Mouse (Mus musculus): ENCODE measurements around the gene Elmo1. TPM values are rescaled to one million over a fixed set of nuclear protein-coding genes. Genes with fewer than 3 reads are reported as not detected.

Gene Elmo1
- total and polyA plus RNA-seq, 3 experiments, result 0.16 to 5.3 TPM; not detected in 1

DNA sequence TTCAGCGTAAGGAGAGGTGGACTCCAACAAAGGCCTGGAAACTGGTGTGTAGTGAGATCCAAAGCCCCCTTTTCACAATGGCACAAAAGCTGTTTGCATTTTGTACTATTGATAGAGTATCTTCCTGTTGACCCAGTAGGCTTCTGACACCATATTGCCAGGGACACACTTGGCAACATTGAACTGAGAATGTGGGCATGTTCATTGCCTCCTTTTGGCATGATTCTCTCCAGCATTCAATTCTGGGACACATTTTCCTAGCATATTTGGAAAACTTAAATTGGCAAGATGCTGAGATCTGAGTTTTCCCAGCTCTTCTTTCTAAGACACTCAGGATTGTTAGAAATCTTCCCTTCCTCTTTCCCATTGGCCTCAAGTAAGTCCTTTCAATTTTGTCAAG is 377.0 kb downstream of the Elmo1 start:
- H3K4me1 ChIP-seq (ENCODE audit: insufficient read depth, low read depth, low read length), result no peaks in the 10 kb centered on the region
- no peak for DNase-seq (ENCODE audit: low spot score)
- TF ChIP-seq CTCF (IDR thresholded peaks at IDR 0.05; ENCODE audit: low read depth, low read length), result no peak
- no peak for TF ChIP-seq TAL1 (conservative IDR thresholded peaks at IDR 0.05; ENCODE audit: low read depth, low read length)
- no peak for TF ChIP-seq POLR2AphosphoS5 (IDR thresholded peaks at IDR 0.05; ENCODE audit: insufficient replicate concordance, low read depth, low read length)
- no peak for TF ChIP-seq GATA1 (IDR thresholded peaks at IDR 0.05; ENCODE audit: borderline replicate concordance, low read length)
- H3K9me3 ChIP-seq (replicated peaks), result no peaks in the 10 kb centered on the region
- no peaks in the 10 kb centered on the region for H3K27me3 ChIP-seq (ENCODE audit: insufficient read depth, low read length)
- H3K36me3 ChIP-seq (replicated peaks), result no peaks in the 10 kb centered on the region
- H3K4me3 ChIP-seq (ENCODE audit: low read depth, low read length), result no peak overlapping the region
- ATAC-seq (ENCODE audit: extremely low read depth, insufficient number of reproducible peaks, low FRiP score, poor library complexity, severe bottlenecking), result no peak

DNA sequence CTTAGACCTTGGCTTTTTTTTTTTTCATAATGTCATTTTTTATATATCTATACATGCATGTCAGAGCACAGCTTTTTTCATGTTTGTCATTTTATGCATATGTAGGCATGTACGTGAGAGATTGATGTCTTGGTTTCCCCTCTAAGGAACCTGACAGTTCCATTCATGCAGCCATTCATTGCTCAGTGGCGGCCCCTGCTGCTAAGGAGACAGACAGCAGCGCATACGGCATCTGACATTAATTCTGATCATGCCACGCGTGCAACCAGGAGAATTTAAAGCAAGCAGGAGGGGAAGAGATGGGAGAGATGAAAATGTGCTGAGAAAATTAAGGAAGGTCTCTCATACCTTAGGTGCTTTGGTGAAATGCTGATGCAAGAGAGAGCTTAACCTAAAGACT is 381.3 kb downstream of the Elmo1 start:
- TF ChIP-seq CTCF (IDR thresholded peaks at IDR 0.05; ENCODE audit: low read depth, low read length), result peak; percentile 53; the same call in 1 of the 2 replicates
- no peak for TF ChIP-seq GATA1 (IDR thresholded peaks at IDR 0.05; ENCODE audit: borderline replicate concordance, low read length)
- DNase-seq (ENCODE audit: low spot score), result peak; percentile 2
- Histone ChIP-seq H3K4me1 (ENCODE audit: insufficient read depth, low read depth, low read length) (no peaks in the 10 kb centered on the region), H3K4me3 (ENCODE audit: low read depth, low read length) (no peak overlapping the region), H3K27me3 (ENCODE audit: insufficient read depth, low read length) (no peaks in the 10 kb centered on the region), H3K36me3 (replicated peaks) (no peaks in the 10 kb centered on the region), H3K9me3 (replicated peaks) (no peaks in the 10 kb centered on the region)
- ATAC-seq (ENCODE audit: extremely low read depth, insufficient number of reproducible peaks, low FRiP score, poor library complexity, severe bottlenecking), result no peak

DNA sequence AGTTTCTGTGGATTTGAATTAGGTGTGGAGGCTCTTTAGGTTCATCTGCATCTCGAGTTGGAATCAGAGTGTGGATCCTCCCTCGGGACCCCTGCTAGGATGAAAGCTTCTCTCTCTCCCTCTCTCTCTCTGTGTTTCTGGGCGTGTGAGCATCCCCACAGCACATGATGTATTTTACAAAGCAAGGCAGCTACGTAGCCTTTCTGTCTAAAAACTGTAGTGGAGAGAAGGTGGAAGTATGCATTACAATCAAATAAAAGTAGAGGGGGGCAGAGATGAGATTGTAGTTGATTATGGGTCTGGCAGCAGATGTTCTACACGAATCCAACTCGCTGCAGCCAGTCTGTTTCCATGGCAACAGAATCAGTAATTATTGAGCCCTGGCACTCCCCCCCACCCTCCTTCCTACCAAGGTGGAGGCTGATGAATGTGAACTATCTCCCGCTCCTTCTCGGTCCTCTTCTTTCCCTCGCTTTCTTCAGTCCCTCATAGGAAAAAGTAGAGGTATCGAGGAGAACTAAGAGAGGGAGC is 382.0 kb downstream of the Elmo1 start:
- no peaks in the 10 kb centered on the region for H3K27me3 ChIP-seq (ENCODE audit: insufficient read depth, low read length)
- no peak for ATAC-seq (ENCODE audit: extremely low read depth, insufficient number of reproducible peaks, low FRiP score, poor library complexity, severe bottlenecking)
- no peak for TF ChIP-seq GATA1 (IDR thresholded peaks at IDR 0.05; ENCODE audit: borderline replicate concordance, low read length)
- no peak for TF ChIP-seq GATA2 (IDR thresholded peaks at IDR 0.05; ENCODE audit: borderline replicate concordance, low read depth, low read length)
- no peak for TF ChIP-seq CTCF (IDR thresholded peaks at IDR 0.05; ENCODE audit: low read depth, low read length)
- TF ChIP-seq POLR2AphosphoS5 (IDR thresholded peaks at IDR 0.05; ENCODE audit: insufficient replicate concordance, low read depth, low read length), result no peak
- no peak for TF ChIP-seq TAL1 (conservative IDR thresholded peaks at IDR 0.05; ENCODE audit: low read depth, low read length)
- H3K36me3 ChIP-seq (replicated peaks), result no peaks in the 10 kb centered on the region
- H3K4me1 ChIP-seq (ENCODE audit: insufficient read depth, low read depth, low read length), result no peaks in the 10 kb centered on the region
- no peak overlapping the region for H3K4me3 ChIP-seq (ENCODE audit: low read depth, low read length)
- H3K9me3 ChIP-seq (replicated peaks), result no peaks in the 10 kb centered on the region
- DNase-seq (ENCODE audit: low spot score), result no peak

DNA sequence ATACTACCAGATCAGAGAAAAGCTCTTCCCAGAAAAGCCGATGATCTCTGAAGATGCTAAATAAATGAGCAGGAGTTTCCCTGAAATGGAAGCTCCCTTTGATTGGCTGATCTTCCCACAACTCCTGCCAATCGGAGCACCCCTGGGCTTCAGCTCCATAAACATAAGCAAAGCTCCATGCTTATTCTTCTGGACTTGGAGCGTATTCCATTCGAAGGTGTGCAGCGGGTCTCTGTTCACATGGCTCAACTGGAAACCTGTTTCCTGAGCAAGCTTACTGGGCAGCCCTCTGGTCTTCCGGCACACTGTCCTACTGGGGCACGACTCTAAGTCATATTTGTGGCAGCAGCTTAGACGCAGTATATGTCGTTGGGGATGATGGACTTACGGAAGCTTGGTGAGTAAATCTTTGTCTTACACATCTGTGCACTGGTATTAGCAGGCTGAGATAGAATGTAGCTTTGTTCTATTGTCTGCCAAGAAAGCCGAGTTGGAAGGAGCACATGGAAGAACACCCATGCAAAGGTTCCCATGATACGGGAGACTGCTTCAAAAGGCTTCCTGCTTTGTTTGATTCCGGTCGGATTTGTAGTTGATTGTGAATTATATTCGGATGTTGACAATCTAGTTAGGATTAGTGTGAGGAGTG is 382.6 kb downstream of the Elmo1 start:
- Histone ChIP-seq H3K27me3 (ENCODE audit: insufficient read depth, low read length) (no peaks in the 10 kb centered on the region), H3K9me3 (replicated peaks) (no peaks in the 10 kb centered on the region), H3K36me3 (replicated peaks) (no peaks in the 10 kb centered on the region), H3K4me3 (ENCODE audit: low read depth, low read length) (no peak overlapping the region), H3K4me1 (ENCODE audit: insufficient read depth, low read depth, low read length) (no peaks in the 10 kb centered on the region)
- TF ChIP-seq GATA2 (IDR thresholded peaks at IDR 0.05; ENCODE audit: borderline replicate concordance, low read depth, low read length) (no peak), TAL1 (conservative IDR thresholded peaks at IDR 0.05; ENCODE audit: low read depth, low read length) (no peak), CTCF (IDR thresholded peaks at IDR 0.05; ENCODE audit: low read depth, low read length) (no peak), GATA1 (IDR thresholded peaks at IDR 0.05; ENCODE audit: borderline replicate concordance, low read length) (no peak), POLR2AphosphoS5 (IDR thresholded peaks at IDR 0.05; ENCODE audit: insufficient replicate concordance, low read depth, low read length) (no peak)
- ATAC-seq (ENCODE audit: extremely low read depth, insufficient number of reproducible peaks, low FRiP score, poor library complexity, severe bottlenecking) (no peak), DNase-seq (ENCODE audit: low spot score) (no peak)

DNA sequence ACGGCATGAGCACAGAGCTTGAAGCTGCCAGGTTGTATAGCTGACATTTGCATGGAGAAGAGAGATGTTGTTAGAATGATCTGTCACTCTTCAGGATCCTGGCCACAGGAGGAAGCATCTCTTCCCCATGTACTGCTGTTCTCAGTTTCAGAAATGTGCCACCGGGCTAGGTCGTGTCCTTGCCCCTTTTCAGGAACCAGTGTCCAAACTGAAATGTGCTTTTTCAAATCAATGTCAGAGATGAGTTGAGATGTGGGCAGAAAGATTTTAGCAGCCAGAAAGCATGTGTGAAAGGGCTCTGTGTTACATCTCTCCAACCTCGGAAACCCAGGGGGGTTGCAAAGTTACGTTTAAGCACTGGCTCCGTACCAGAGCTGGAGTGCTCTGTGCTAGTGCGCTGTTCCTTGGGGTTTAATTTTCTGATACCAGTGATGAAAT is 383.3 kb downstream of the Elmo1 start:
- DNase-seq (ENCODE audit: low spot score), result no peak
- Histone ChIP-seq H3K27me3 (ENCODE audit: insufficient read depth, low read length) (no peaks in the 10 kb centered on the region), H3K4me3 (ENCODE audit: low read depth, low read length) (no peak overlapping the region), H3K9me3 (replicated peaks) (no peaks in the 10 kb centered on the region), H3K36me3 (replicated peaks) (no peaks in the 10 kb centered on the region), H3K4me1 (ENCODE audit: insufficient read depth, low read depth, low read length) (no peaks in the 10 kb centered on the region)
- no peak for ATAC-seq (ENCODE audit: extremely low read depth, insufficient number of reproducible peaks, low FRiP score, poor library complexity, severe bottlenecking)
- TF ChIP-seq GATA1 (IDR thresholded peaks at IDR 0.05; ENCODE audit: borderline replicate concordance, low read length) (no peak), POLR2AphosphoS5 (IDR thresholded peaks at IDR 0.05; ENCODE audit: insufficient replicate concordance, low read depth, low read length) (no peak), TAL1 (conservative IDR thresholded peaks at IDR 0.05; ENCODE audit: low read depth, low read length) (no peak), CTCF (IDR thresholded peaks at IDR 0.05; ENCODE audit: low read depth, low read length) (no peak), GATA2 (IDR thresholded peaks at IDR 0.05; ENCODE audit: borderline replicate concordance, low read depth, low read length) (no peak)

DNA sequence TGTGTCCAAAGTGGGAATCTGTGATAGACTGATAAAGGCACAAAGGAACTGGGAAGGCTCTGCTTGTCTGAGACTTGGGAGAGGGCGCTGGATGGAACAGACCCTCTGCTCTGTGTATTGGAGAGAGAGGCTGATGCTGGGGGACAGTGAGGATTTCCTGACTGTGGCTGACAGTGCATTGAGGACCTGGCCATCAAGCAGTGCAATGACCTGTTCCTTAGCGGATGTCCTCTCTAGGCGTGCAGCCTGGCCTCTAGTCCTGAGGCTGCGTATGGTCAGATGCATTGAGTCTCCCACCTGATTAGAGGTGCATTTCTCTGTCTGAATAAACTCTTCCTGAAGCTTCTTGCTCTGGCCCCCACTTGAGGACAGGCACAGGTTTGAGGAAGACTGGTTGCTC is 384.2 kb downstream of the Elmo1 start:
- no peaks in the 10 kb centered on the region for H3K36me3 ChIP-seq (replicated peaks)

More for the DNA sequence above, 384.2 kb downstream of the Elmo1 start:
- H3K27me3 ChIP-seq (ENCODE audit: insufficient read depth, low read length), result no peaks in the 10 kb centered on the region
- no peaks in the 10 kb centered on the region for H3K4me1 ChIP-seq (ENCODE audit: insufficient read depth, low read depth, low read length)
- TF ChIP-seq POLR2AphosphoS5 (IDR thresholded peaks at IDR 0.05; ENCODE audit: insufficient replicate concordance, low read depth, low read length), result no peak
- TF ChIP-seq GATA1 (IDR thresholded peaks at IDR 0.05; ENCODE audit: borderline replicate concordance, low read length), result no peak
- TF ChIP-seq CTCF (IDR thresholded peaks at IDR 0.05; ENCODE audit: low read depth, low read length), result no peak
- TF ChIP-seq TAL1 (conservative IDR thresholded peaks at IDR 0.05; ENCODE audit: low read depth, low read length), result no peak
- no peak for TF ChIP-seq GATA2 (IDR thresholded peaks at IDR 0.05; ENCODE audit: borderline replicate concordance, low read depth, low read length)
- H3K9me3 ChIP-seq (replicated peaks), result no peaks in the 10 kb centered on the region
- ATAC-seq (ENCODE audit: extremely low read depth, insufficient number of reproducible peaks, low FRiP score, poor library complexity, severe bottlenecking) (no peak), DNase-seq (ENCODE audit: low spot score) (no peak)
- H3K4me3 ChIP-seq (ENCODE audit: low read depth, low read length), result no peak overlapping the region
